Mouse (Mus musculus) heart, adult 2 months (tissue): ENCODE results near the gene Tmem50b.

Source experiments
- CTCF ChIP-seq: fragments of 200-600 bp; IDR thresholded peaks from 2 replicates; pipeline ENCODE4 v1.8.1; 2022; ENCODE audit warnings: antibody characterized with exemption, mild to moderate bottlenecking, moderate library complexity
- EP300 ChIP-seq: fragments of 200-500 bp; IDR thresholded peaks from 2 replicates; pipeline ENCODE4 v1.6.1; 2011; ENCODE audit warnings: low read depth, low read length, control low read depth; ENCODE audit not compliant: insufficient read depth
- POLR2A ChIP-seq: fragments of 200-500 bp; IDR thresholded peaks from 2 replicates; pipeline ENCODE4 v1.6.1; 2011; ENCODE audit warnings: mild to moderate bottlenecking, low read depth, low read length, control low read depth; ENCODE audit not compliant: insufficient read depth

DNA sequence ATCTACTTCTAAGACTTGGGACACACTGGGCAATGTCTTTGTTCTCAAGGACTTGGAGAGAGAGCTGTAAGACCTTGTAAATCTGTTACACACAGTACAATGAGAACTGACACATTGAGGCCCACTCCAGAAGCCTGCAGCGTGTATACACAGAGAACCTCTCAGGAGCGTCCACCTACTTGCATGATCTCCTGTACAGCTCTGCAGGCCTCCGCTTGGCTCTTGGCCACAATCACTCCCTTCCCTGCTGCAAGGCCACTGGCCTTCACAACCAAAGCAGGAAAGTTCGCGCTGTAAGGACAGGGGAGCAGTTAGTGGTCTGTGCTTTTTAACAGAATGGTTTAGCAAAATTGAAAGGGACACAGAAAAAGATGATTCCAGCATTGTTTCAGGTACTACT is 41.6 kb upstream of the Tmem50b start:
- TF ChIP-seq CTCF (no peak), POLR2A (no peak), EP300 (no peak)
